Mouse (Mus musculus): ENCODE results near the gene Knl1.

Gene Knl1

GRCm38 (mm10) chr2:119026951-119027350 is 20.0 kb upstream of the Knl1 start:
- ChIA-PET CTCF (no interaction called here), POLR2A (interaction anchor here in 1 of 4 experiments (0.7 kb wide), 1 partner anchor 275 kb away, joined by 3 read pairs; no protein-coding TSS in a partner anchor)

GRCm38 (mm10) chr2:119028941-119029551 is 17.9 kb upstream of the Knl1 start, which contains the start of gene Ccdc32:
Ccdc32 (minus strand) TSS chr2:119029393.
- POLR2A ChIA-PET, result interaction anchor here in 3 of 4 experiments (0.5 to 2.2 kb wide), 17 partner anchors 9 to 449 kb away, joined by 3 to 8 read pairs (median 3); partner anchors contain the start of genes Dnajc17 (in 1 of the 3), Ino80 (in 1 of the 3), Knl1 (in 1 of the 3) and Knstrn (in 1 of the 3)
- CTCF ChIA-PET, result interaction anchor here in 2 of 4 experiments (0.7 to 1.7 kb wide), 6 partner anchors 11 to 211 kb away, joined by 3 to 5 read pairs (median 4); no protein-coding TSS in a partner anchor

DNA sequence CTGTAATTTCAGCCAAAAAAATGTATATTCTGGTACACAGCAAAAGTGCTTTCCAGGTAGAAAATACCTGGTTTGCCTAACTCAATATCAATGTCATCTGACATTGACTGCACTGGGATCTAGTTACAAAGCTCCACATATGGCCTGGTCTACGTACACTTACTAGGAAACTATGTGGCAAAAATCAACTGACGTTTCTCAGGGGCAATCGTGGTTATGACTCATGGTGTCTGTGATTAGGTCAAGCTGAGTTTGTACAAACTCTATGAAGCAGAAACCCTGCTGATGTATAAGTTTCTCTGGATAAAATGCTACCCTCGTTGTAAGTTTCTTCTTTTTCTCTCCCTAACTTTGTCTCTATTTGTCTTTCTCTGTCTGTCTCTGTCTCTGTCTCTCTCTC is 14.7 kb upstream of the Knl1 start:
- POLR2A ChIA-PET, result no interaction called here
- CTCF ChIA-PET, result interaction anchor here in 1 of 4 experiments (0.6 kb wide), 1 partner anchor 16 kb away, joined by 3 read pairs; no protein-coding TSS in a partner anchor

GRCm38 (mm10) chr2:119034656-119035396 is 12.1 kb upstream of the Knl1 start, which contains the start of gene Rpusd2:
Rpusd2 (plus strand) TSS chr2:119034790.
- POLR2A ChIA-PET, result interaction anchor here in 3 of 4 experiments (0.6 to 3.1 kb wide), 16 partner anchors 8 to 442 kb away, joined by 3 to 23 read pairs (median 3); partner anchors contain the start of genes Ivd (in 1 of the 3) and Knl1 (in 1 of the 3)
- CTCF ChIA-PET, result interaction anchor here in 1 of 4 experiments (0.8 to 1.1 kb wide), 3 partner anchors 16 to 548 kb away, joined by 3 to 4 read pairs (median 3); no protein-coding TSS in a partner anchor

DNA sequence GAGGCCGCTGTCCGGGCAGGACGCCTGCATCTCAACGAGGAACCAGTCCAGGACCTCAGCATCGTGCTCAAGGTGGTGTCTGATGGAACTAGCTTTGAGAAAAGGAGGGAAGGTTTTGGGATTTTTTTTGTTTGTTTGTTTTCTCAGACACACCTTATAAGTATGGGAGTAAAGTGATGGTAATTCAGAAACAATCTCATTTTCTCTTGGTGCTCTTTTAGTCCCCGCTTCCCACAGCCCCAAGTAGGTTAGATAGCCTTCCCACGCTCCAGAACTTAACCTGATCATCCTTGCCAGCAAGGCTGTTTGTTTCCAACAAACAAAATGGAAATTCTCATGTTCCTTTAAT is 11.5 kb upstream of the Knl1 start:
- POLR2A ChIA-PET, result interaction anchor here in 3 of 4 experiments (0.6 to 3.1 kb wide), 16 partner anchors 8 to 1936 kb away, joined by 3 to 23 read pairs (median 4); partner anchors contain the start of genes Ivd (in 1 of the 3) and Knl1 (in 1 of the 3)
- CTCF ChIA-PET, result interaction anchor here in 2 of 4 experiments (0.6 to 1.1 kb wide), 3 partner anchors 14 to 646 kb away, joined by 3 to 10 read pairs (median 3); no protein-coding TSS in a partner anchor

GRCm38 (mm10) chr2:119040882-119041281 is 6.0 kb upstream of the Knl1 start:
- ChIA-PET CTCF (interaction anchor here in 3 of 4 experiments (0.6 to 1.3 kb wide), 4 partner anchors 17 to 395 kb away, joined by 3 read pairs; partner anchors contain the start of gene Bahd1 (in 1 of the 3)), POLR2A (interaction anchor here in 2 of 4 experiments (0.6 to 1.8 kb wide), 5 partner anchors 9 to 22 kb away, joined by 3 to 8 read pairs (median 3); partner anchors contain the start of gene Ccdc32 (in 2 of the 2))

- POLR2A ChIA-PET, result interaction anchor here in 1 of 4 experiments (0.6 to 1.6 kb wide), 4 partner anchors 10 to 647 kb away, joined by 3 to 4 read pairs (median 4); partner anchors contain the start of gene Rpusd2
- CTCF ChIA-PET, result no interaction called here
These were observed 1.8 kb upstream of the Knl1 start for GRCm38 (mm10) chr2:119045163-119045562.

DNA sequence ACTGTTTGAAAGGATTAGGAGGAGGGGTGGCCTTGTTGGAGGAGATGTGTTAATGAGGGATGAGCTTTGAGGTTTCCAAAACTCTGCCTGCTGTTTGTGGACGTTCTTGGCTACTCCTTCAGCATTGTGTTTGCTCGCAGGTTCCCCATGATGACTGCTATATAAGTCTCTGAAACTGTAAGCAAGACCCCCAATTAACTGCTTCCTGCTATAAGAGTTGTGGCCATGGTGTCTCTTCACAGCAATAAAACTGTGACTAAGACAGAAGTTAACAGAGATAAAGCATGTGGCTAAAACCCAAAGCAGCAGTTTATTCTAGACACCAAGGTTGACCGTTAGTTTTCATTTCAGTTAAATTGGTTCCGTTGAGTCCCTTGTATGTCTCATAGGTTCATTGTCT is 930 bp downstream of the Knl1 start:
- POLR2A ChIA-PET, result interaction anchor here (0.6 to 1.0 kb wide), 4 partner anchors 13 to 779 kb away, joined by 3 to 4 read pairs (median 4); partner anchors contain the start of gene Rpusd2 (in 1 of the 4)
- CTCF ChIA-PET, result interaction anchor here in 1 of 4 experiments (0.6 kb wide), 1 partner anchor 253 kb away, joined by 4 read pairs; no protein-coding TSS in a partner anchor

DNA sequence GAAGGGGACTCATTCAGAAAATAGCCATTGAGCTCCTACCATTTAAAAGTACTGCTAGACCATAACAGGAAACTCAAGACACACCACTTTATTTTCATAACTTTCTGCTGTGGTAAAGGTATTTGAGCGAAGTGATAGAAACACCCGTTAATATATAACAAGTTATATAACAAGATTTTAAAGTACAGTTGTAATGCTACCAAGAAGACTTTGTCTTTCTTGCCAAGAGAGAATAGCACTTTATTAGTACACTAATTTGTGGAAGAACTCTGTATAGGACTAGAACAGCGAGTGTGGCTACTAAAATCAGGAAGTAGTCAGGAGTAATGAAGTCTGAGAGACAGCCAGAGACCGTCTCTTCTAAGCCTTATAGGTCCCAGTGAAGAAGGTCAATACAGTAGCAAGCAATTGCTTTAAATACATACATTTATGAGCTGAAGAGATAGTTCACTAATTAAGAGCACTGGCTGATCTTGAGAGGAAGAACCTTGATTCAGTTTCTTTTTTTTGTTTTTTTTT is 3.3 kb downstream of the Knl1 start:
- ChIA-PET CTCF (no interaction called here), POLR2A (interaction anchor here in 2 of 4 experiments (0.5 to 5.0 kb wide), 6 partner anchors 9 to 31 kb away, joined by 3 to 23 read pairs (median 4); partner anchors contain the start of gene Rpusd2 (in 1 of the 2))

- CTCF ChIA-PET, result no interaction called here
- POLR2A ChIA-PET, result interaction anchor here in 1 of 4 experiments (0.7 to 0.9 kb wide), 2 partner anchors 9 to 48 kb away, joined by 3 to 6 read pairs; no protein-coding TSS in a partner anchor
These were observed 13.2 kb downstream of the Knl1 start for GRCm38 (mm10) chr2:119060139-119060538.

- ChIA-PET CTCF (interaction anchor here in 1 of 4 experiments (0.6 kb wide), 1 partner anchor 131 kb away, joined by 3 read pairs; no protein-coding TSS in a partner anchor), POLR2A (no interaction called here)
These were observed 25.5 kb downstream of the Knl1 start for GRCm38 (mm10) chr2:119072397-119072796.

- ChIA-PET CTCF (interaction anchor here in 2 of 4 experiments (0.7 to 1.7 kb wide), 3 partner anchors 20 to 26 kb away, joined by 3 to 5 read pairs (median 3); no protein-coding TSS in a partner anchor), POLR2A (interaction anchor here in 2 of 4 experiments (0.7 to 1.2 kb wide), 4 partner anchors 15 to 712 kb away, joined by 3 to 5 read pairs (median 3); partner anchors contain the start of gene Tyro3 (in 1 of the 2))
These were observed 39.2 kb downstream of the Knl1 start for GRCm38 (mm10) chr2:119086156-119086555.

GRCm38 (mm10) chr2:119101552-119101951 is 54.6 kb downstream of the Knl1 start:
- ChIA-PET CTCF (interaction anchor here in 1 of 4 experiments (0.8 kb wide), 1 partner anchor 65 kb away, joined by 3 read pairs; no protein-coding TSS in a partner anchor), POLR2A (no interaction called here)

DNA sequence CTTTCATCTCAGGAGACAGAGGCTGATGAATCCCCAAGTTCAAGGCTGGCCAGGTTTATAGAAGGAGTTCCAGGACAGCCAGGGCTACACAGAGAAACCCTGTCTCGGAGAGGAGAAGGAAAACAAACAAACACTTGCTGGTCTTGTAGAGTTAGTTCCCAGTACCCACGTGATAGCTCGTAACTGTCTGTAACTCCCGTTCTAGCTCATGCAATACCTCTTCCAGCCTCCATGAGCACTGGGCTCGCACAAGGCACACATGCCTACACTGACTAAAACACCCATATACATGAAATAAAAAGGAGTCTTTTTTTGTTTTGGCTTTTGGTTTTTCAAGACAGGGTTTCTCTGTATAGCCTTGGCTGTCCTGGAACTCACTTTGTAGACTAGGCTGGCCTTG is 59.7 kb downstream of the Knl1 start:
- ChIA-PET CTCF (interaction anchor here in 3 of 4 experiments (0.6 to 1.2 kb wide), 4 partner anchors 20 to 220 kb away, joined by 3 to 12 read pairs (median 3); partner anchors contain the start of gene Gchfr (in 1 of the 3)), POLR2A (interaction anchor here in 3 of 4 experiments (0.6 to 1.9 kb wide), 8 partner anchors 31 to 1515 kb away, joined by 3 to 8 read pairs (median 3); partner anchors contain the start of gene Ccdc32 (in 1 of the 3))

DNA sequence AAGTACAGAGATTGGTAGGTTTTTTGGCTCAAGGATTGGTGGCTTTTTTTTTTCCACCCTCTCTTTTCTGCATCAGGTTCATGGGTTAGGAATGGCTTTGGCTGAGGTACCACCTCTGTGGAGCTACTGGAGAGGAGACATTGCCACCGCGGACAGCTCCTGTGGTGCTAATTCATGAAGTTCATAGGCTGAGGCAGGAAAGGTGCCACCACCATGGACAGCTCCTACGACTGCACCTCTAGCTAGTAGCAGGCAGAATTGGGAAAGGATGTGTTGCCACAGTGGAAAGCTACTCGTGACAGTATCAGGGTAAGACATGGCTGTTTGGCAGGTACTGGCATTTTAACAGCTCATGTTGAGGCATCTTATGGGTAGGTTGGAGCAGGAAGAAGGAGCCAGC is 61.6 kb downstream of the Knl1 start:
- ChIA-PET POLR2A (interaction anchor here in 3 of 4 experiments (0.7 to 1.9 kb wide), 14 partner anchors 8 to 369 kb away, joined by 3 to 7 read pairs (median 3); partner anchors contain the start of gene Ino80 (in 1 of the 3)), CTCF (interaction anchor here (0.6 to 1.7 kb wide), 9 partner anchors 9 to 179 kb away, joined by 3 to 6 read pairs (median 3); no protein-coding TSS in a partner anchor)

- ChIA-PET POLR2A (interaction anchor here in 2 of 4 experiments (0.7 to 1.7 kb wide), 9 partner anchors 11 to 361 kb away, joined by 3 to 5 read pairs (median 3); no protein-coding TSS in a partner anchor), CTCF (interaction anchor here in 1 of 4 experiments (0.5 kb wide), 1 partner anchor 104 kb away, joined by 3 read pairs; no protein-coding TSS in a partner anchor)
These were observed 64.1 kb downstream of the Knl1 start for GRCm38 (mm10) chr2:119111060-119111459.

- POLR2A ChIA-PET, result interaction anchor here in 2 of 4 experiments (0.5 to 2.5 kb wide), 12 partner anchors 10 to 76 kb away, joined by 3 to 21 read pairs (median 4); no protein-coding TSS in a partner anchor
- CTCF ChIA-PET, result interaction anchor here in 1 of 4 experiments (0.5 kb wide), 1 partner anchor 1049 kb away, joined by 3 read pairs; no protein-coding TSS in a partner anchor
These were observed 65.7 kb downstream of the Knl1 start, which contains the start of gene Rad51 for GRCm38 (mm10) chr2:119112438-119113112. Rad51 (plus strand) TSS chr2:119112793.
